Mouse (Mus musculus): ENCODE results near the gene Pptc7.
"Not testable (repeated sequence)": the region's sequence is repeated elsewhere in the genome, so short reads cannot be mapped to it uniquely, and the experiment has no call there.

The Pptc7 gene

DNA sequence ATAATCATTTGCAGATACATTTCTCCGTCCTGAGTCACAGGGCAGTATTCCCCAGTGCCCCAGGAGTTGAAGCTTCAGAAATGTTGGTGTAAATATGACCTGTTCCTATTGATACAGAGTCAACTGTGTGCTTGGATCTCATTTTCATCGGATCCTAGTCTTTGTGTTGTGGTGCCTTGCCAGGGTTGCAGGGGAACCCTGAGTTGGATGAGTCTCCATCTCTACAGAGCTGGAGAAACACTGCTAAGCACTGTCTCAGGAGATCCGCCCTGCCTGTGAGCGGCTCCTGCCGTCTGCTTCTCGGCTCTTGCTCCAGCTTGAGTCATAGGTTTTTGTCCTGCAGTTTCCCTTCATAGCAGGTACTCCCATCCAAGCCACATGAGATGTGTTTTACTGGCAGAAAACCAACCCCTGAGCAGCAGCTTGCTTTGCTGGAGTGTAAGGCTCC is 15.9 kb downstream of the Pptc7 start:
- DNase-seq (ENCODE audit: low read depth, low spot score), result no peak

DNA sequence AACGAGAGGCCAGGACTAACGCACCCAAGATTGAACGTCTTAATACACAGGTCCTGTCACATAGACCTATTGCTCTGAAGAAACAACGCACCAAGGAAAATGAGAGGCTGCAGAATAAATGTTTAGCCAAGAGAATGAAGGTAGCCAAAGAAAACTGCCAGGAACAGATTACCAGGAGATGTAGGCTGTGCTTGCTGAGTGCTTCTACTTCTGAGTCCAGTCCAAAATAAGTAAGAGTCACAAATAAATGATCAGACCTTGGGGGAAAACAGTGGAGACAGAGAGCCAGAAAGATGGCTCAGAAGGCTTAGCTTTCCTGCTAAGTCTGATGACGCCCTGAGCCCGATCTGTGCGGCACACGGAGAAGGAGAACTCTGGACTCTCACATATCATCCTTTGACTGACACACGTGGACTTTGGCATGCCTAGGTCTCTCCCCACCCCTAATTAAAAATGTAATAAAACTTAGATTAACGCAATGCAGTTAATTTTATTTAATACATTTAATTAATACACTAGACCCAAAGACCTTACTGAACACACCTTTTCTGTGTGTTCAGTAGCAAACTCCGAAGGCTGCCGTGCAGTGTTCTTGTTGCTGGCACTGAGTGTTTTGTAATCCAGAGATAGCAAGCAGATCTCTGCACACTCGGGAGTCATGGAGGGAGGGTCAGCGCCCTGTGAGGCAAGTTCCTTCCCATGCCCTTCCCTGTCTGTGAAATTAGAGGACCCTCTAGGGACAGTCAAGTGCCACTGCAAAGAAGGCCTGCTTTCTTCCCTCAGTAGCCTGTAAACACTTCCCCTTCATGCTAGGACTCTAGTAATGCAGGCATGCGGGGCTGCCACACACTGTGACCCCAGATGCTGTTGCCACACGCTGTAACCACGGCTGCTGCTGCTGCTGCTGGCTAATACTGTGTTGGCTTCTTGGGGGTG is 18.9 kb downstream of the Pptc7 start:
- no peak for DNase-seq (ENCODE audit: low read depth, low spot score)

DNA sequence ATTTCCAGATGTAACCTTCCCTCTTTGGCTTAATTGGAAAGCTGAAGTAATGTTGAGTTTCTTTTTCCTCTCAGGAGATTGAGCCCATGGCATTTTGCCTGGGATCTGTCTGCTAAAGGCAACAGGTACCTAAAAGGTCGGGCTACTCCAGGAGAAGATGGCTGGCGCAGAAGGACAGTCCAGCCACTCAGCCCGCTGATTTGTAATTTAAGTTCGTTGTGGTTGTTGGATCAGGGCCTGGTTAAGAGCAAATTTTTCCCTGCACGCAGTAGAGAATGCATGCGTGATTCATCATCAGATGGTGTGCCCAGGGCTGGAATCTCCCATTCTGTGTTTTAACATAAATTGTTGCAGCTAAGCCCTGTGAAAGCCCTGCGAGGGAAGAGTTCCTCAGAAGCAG is 19.8 kb downstream of the Pptc7 start:
- no peak for DNase-seq (ENCODE audit: low read depth, low spot score)

DNA sequence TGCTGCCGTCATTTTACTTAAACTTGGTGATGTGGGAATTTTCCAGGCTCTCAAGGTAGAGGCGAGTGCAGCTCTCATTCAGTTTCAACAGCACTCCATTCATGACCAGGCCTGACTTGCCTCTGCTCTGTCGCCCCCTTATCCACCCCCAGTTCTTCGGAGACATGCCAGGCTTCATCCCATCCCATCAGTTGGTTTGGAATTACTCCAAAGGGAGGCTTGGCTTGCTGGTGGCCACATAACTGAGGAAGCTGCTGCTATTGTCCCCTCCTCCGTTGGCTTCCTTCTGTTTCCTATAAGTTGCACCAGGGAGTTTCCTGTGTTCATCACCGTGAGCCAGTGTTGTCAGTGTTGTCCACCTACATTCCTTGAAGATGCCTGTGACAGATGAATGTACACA is 20.4 kb downstream of the Pptc7 start:
- no peak for DNase-seq (ENCODE audit: low read depth, low spot score)

DNA sequence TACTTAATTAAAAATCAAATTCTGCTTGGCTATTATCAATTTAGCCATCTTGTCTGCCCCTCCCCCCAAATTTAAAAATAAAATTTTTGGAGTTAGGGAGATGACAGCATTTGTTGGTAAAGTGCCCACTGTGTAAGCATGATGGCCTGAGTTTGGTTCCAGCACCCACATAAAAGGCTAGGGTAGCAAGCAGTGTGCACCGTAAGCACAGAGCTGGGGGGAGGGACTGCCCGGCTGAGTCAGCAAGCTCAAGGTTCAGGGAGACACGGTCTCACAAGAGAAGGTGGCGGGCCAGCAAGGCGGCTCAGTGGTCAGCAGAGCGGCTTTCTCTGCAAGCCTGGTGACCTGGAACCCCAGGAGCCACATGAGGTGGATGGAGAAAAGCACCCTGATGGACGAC is 21.3 kb downstream of the Pptc7 start:
- DNase-seq (ENCODE audit: low read depth, low spot score), result no peak

DNA sequence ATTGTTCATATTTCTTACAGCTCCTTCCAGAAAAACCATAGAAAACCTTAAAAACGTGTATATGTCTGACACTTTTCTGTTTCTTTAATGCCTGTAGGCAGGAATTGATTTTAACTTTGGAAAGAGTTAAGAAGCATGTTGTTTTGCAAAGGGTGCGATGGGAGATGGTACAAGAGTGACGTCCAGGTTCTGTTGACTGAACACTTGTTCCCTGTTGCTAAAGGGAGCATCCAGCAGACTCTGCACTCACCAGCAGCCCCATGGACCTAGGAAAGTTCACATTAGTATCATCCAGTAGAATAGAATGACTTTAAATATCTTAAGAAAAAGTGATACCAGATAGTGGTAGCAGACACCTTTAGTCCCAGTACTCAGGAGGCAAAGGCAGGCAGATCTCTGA is 22.4 kb downstream of the Pptc7 start:
- DNase-seq (ENCODE audit: low read depth, low spot score), result no peak

DNA sequence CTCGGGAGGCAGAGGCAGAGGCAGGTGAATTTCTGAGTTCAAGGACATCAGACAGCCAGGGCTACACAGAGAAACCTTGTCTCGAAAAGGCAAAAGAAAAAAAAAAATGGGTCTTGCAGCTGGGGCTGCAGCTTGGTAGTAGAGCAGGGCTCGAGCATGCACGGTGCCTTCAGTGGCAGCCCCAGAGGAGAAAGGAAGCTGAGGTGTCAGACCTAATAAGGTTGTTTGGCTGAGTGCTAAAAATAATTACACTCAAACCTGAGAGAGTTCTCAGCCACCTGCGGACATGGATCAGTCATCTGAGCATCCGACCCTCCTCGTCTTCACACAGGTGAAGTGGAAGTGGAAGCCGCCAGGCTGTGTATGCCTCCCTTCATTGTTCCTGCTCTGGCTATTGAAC is 26.5 kb downstream of the Pptc7 start:
- DNase-seq (ENCODE audit: low read depth, low spot score), result no peak

DNA sequence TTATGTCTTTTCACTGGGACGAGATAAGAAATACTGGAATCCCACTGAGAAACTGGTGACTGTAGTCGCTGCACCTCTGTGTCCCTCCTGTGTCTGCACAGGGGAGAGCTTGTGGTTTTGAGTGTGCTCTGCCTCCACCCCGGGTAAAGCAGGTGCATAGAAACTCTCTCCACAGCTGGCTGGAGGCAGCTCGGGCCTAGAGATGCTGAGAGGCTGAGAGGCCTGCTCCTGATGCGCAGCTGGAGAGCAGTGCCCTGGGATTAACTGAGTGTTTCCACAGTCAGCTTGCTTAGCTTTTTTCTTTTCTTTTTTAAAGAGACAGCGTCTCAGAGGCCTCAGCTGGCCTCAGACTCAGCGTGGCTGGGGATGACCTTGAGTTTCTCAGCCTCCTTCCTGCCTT is 27.5 kb downstream of the Pptc7 start:
- DNase-seq (ENCODE audit: low read depth, low spot score), result no peak

DNA sequence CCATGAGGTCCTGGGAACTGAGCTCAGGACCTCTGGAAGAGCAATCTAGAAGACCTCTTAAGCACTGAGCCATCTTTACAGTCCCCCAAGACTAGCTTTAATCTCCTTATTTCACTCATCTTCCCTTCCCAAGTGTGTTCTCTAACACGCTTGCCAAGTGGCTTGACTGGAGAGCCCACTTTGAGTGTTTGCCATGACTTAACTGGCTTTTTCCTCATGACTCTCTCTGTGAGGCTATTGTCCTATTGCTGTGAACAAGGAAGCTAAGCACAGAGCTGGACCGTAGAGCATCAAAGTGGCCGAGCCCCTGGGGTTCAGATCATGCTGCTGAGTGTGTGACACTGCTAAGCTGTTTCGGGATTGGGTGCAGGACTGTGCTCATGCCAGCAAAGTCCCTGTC is 28.2 kb downstream of the Pptc7 start:
- DNase-seq (ENCODE audit: low read depth, low spot score), result no peak

DNA sequence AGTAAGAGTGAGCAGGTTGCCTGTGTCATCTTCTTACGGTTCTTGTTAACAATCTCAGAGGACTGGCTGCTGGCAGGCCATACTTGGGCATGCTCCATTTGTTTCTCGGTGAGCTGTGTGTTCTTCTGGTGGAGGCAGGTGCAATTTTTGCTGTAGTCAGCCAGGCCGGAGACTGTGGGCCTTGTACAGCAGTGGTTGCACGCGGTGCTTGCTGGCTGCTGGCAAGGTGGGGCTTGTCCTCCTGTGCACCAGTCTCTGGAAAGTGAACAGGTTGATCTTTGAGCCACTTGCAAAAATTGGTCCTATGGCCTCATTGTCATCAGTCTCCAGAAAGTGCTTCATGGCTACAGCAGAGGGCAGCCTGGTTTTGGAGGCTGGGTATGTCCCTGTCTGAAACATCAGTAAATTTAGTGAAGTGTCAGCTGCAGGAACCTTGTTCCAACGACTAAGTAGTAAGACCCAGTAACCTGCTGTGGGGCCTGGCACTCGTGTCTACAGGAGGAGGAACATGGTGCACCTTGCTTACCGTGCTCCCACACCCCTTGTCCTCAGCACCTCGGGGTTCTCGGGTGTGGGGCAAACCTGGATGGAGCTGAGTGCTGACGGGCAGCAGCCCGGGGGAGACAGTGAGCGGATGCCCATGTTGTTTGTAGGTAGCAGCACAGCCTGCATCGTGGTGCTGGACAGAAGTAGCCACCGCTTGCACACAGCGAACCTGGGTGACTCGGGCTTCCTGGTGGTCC is 28.9 kb downstream of the Pptc7 start:
- no peak for DNase-seq (ENCODE audit: low read depth, low spot score)

DNA sequence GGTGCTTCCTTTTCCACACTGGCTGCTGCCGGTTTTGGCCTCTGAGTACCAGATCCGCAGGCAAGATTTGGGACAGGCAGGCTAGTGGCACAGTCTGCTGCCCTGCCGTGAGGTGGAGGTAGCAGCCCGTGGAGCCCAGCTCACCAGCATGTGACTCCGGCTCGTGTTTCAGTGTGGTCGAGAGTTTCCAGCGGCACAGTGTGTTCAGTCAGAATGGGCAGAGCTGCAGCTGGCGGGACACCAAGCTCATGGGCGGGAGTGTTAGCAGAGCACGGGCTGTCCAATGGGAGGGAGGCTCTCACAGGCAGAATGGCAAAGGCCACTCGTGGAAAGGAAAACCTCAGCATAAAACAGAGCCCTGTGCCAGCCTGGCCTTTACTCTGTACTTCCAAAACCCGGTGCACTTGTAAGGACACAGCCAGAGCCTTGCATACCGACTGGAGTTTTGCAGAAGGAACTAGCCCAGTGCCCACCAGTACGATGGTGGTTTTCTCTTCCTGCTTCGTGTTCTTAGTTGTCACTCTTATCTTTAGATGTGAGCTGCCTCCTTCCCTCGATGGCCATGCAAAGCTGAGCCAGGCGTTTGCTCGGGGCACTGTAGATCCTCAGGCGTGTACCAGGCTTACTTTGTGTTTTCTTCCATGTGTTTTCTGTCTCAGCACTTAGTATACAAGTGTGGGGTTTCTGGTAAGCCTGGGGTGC is 31.0 kb downstream of the Pptc7 start:
- DNase-seq (ENCODE audit: low read depth, low spot score), result no peak

DNA sequence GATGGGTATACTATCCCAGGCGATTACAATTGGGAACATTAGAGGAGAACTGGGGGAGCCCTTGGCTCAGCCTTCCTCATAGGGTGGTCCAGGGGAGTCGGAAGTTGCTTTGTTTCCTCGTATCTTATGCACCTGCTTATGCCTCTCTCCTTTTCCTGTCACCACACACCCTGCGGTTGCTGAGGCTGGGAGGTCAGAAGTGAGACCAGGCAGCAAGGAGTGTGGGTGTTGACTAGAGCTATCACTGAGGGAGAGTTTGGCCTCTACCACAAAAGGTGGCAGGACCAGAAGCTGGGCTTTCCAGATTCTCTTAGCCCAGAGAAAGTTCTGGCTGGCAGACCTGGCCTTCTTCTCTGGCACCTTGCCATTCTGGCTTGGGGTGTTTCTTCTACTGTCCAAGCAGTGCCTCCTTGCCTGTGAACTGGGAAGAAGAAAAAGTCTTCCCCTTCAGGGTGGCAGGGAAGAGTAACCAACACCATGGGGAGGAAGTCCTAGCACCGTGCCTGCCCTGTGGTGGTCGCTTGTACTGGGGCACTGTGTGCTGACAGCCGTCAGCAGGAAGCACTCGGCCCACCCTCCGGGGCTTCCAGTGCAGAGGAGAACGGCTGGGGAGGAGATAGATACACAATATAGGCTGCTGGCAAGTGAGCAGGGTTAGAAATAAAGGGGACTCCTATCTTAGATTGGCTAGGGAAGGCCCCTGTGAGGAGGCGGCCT is 33.3 kb downstream of the Pptc7 start:
- DNase-seq (ENCODE audit: low read depth, low spot score), result no peak

DNA sequence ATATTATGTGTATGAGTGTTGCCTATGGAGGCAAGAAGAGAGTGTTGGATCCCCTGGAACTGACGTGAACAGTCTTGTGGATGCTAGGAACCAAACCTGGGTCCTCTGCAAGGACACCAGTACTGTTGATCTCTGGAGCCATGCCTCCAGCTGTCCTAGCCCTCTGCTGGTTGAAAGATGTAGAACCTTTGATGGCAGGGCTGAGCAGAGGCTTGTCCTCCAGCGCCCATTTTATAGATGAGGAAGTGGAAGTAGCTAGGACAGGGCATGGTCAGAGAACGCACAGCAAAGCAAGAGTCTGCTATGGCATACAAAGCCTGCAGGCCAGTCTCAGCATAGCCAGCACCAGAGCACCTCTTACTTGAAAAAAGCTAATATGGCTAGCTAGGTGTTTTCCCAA is 33.9 kb downstream of the Pptc7 start:
- no peak for DNase-seq (ENCODE audit: low read depth, low spot score)

DNA sequence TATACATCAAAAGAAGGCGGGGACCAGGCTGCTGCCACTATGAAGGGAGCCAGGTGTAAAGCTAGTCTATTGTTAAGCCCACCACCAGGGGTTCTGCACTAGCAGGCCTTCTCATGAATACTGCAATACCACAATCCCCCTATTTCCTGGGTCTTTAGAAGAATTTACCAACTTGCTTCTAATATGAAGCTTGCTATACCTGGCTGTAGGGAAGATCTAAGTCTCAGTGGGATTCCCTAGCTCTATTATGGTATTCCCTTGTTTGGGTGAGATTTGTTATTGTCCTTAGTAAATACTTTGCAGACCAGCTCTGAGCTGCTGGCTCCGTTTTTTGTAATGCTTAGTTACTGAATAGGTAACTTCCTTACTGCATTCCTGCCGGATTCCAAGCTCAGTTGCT is 34.8 kb downstream of the Pptc7 start:
- DNase-seq (ENCODE audit: low read depth, low spot score), result not testable (repeated sequence)

DNA sequence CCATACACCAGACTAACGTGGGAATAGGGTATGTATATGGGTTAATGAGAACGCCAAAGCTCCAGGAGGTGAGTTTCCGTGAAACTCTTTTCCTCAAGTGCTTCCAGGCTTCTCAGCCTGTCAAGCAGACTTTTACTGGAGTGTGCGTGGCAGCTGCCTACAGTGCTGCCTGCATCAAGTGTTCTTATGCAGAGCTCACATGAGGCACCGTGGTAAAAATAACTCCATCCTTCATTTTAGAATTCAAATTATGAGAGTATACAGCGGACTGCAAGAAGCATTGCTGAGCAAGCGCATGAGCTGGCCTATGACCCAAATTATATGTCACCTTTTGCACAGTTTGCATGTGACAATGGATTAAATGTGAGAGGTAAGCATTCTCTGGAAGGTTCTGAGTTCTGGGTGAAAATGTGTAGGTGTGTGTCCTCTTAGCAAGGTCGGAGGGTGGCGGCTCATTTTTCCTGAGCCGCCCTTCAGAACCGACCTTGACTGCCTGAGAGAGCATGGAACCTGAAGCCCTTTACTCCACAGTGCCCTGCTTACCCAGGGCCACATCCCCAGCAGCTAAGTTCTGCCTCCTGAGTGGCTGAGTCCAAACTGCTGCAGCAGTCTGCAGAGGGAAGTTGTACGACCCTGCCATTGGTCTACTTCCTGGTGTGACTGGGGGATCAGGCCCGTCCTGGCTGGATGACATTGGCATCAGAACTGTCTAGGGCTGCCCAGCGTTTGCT is 35.5 kb downstream of the Pptc7 start:
- DNase-seq (ENCODE audit: low read depth, low spot score), result no peak

DNA sequence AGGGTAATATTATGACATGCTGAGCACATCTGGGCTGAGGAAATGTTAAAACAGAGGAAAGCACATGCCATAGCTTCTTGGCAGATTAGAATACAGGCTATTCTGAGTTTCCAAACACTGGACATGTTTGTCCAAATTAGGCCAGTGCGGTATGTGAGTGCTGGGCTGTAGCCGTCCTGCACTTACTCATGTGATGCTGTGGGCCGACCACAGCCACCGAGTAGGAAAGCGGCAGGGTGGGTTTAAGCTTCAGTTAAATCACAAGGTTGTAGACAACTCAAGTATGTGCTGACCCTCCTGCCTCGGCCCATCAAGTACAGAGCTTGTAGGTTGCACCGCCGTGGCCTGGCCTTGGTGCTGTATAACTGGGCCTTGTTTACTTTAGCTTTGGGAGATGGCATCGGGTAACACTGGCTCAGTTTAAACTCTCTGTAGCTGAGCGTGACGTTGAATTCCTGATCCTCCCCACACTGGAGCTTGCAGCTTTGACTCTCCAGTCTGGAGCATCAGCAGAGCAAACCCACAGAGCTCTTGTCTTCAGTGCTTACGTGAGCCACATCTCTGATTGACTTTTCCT is 36.1 kb downstream of the Pptc7 start:
- DNase-seq (ENCODE audit: low read depth, low spot score), result no peak

DNA sequence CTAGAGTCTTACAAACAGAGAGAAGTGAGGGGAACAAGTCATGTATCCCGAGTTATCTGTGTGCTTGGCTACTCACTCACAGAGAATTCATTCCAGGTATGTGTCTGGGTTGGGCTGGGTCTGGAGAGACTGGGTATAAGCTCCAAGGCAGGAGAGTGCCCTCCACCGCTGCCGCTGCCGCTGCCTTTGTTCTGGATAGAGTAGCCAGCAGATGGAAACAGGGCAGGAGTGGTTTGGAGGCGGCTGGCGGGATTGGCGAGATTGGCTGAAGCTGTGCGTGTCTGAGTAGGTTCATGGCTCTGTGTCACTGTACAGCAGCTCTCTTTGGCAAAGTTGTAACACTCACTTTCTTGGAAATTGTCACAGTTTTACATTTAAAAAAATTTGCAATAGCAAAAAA is 39.4 kb downstream of the Pptc7 start:
- no peak for DNase-seq (ENCODE audit: low read depth, low spot score)

DNA sequence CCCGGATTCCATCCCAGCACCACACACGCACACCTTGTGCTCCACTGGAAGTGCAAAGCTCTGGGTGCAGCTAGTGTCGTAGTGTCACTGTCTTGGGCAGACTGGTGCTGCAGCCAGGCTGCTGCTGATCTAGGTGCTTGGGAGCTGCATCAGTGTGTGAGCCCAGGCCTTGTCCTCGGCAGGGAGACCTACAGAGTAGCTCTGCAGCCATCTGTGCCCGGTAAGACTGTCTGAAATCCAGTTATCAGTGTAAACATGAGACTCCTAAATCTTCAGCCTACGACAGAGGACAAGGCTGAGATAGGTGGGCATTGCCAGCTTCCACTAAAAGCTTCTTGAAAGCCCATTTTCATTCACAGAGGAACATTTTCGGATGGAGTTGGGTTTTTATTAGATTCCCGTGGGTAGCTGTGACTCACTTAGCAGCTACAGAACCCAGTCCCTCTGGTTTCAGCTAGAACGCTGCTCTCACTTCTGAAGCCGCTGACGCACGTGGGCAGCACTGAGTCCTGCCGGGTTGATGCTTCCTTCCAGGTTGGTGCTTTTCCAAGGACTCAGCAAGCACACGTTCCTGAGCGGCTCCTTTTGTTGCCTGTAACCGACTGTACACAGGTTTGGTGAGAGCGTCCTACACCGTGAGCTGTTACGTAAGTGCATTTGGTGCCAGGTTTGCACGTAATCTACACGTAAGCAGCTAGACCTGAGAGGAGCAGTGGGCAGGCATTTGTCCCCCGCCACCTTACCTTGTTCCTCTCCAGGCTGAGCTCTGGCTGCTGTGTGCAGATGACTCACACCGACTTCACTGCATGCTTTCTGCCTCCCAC is 40.7 kb downstream of the Pptc7 start:
- no peak for DNase-seq (ENCODE audit: low read depth, low spot score)

DNA sequence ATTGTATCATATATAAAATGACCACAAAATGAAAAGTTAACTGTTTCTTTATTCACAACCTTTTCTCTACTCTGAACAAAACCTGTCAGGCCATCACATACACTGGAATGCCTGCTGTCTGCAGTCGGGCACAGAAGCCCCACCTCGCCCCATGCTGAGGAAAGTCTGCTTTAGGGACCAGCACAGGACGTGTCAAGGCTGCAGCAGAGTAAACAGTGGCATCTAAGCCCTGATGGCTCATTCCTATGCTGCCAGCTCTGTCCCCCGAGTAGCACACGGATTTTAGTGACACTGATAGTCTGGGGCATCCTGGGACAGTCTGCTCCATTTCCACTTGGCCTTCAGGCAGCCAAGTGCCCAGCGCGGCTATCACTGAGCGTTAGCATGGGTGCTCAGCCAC is 41.3 kb downstream of the Pptc7 start:
- no peak for DNase-seq (ENCODE audit: low read depth, low spot score)

DNA sequence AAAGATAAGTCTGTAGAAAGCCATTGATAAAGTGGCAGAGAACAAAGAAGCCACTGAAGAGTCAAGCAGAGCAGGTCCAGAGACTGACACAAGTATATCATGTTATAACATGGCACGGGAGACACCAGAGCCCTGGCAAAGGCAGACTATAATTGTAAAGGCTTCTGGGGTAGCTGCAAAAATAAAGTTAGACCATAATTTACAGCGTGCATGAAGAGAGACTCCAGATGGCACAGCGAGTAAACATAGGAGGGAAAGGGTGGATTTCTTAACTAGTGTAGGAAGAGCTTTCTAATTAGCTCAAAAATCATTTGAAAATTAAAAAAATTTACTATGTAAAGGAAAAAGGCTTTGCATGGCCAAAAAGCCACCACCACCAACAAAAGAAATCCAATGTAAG is 43.1 kb downstream of the Pptc7 start:
- no peak for DNase-seq (ENCODE audit: low read depth, low spot score)

All from forelimb bud, embryonic 11.5 days (tissue).